In the genomic region with DNA sequence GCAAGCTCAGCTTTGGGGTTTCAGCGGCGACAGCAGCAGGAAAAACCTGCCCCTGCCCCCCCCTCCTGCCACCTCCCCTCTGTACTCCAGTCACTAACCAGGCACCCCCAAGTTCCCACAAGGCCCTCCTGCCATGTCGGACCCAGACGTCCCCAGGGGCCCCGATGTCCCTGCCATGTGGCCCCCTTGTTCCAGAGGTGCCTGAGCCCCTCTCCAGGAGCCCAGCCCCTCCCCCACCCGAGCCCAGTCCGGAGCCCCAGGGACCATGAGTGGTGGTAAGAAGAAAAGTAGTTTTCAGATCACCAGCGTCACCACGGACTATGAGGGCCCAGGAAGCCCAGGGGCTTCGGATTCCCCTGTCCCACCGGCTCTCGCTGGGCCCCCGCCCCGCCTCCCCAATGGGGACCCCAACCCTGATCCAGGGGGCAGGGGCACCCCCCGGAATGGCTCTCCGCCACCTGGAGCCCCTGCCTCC, we compare ENCODE assay signal across 8 mouse cellular contexts. TPM values are rescaled to one million over a fixed set of nuclear protein-coding genes. Genes with fewer than 3 reads are reported as not detected.
DNase-seq lines count a peak whose midpoint lies in the region; ATAC-seq and TF ChIP-seq lines count a peak whose summit lies in the region.

No protein-coding gene starts in this region.

- 0 out of 2 replicates have a peak, but pooled peaks cover 7% of the 10 kb centered on the region for H3K27me3 ChIP-seq in forebrain, embryonic 10.5 days (ENCODE audit: poor library complexity, severe bottlenecking)
- no peaks in the 10 kb centered on the region for H3K27me3 ChIP-seq in kidney, postnatal 0 days (ENCODE audit: insufficient read depth, low read length)
- no peaks in the 10 kb centered on the region for H3K27me3 ChIP-seq in midbrain, embryonic 13.5 days

- TF ChIP-seq CTCF in kidney, postnatal 0 days (IDR thresholded peaks at IDR 0.05; ENCODE audit: low read depth): no peak

- H3K36me3 ChIP-seq in forebrain, embryonic 10.5 days (replicated peaks): peaks cover 19% of the 10 kb centered on the region
- H3K36me3 ChIP-seq in kidney, postnatal 0 days (ENCODE audit: insufficient read depth, low read length): peaks cover 8% of the 10 kb centered on the region
- H3K36me3 ChIP-seq in midbrain, embryonic 13.5 days: peaks cover 13% of the 10 kb centered on the region

- peak overlapping the region; percentile 77 for H3K9ac ChIP-seq in kidney, postnatal 0 days (ENCODE audit: low read depth, low read length)
- peak overlapping the region; percentile 83 for H3K9ac ChIP-seq in midbrain, embryonic 13.5 days (replicated peaks)

- no peak for ATAC-seq in kidney, postnatal 0 days (replicated peaks; ENCODE audit: low FRiP score, low read depth)
- no peak for ATAC-seq in midbrain, embryonic 13.5 days
- ATAC-seq in megakaryocyte-erythroid progenitor cell, adult 5-6 weeks (replicated peaks; ENCODE audit: low FRiP score, low TSS enrichment, poor library complexity, severe bottlenecking): no peak

- peak overlapping the region; percentile 99 for H3K4me2 ChIP-seq in kidney, postnatal 0 days (ENCODE audit: low read length)
- H3K4me2 ChIP-seq in midbrain, embryonic 13.5 days (replicated peaks): peak overlapping the region; percentile 99

- H3K4me1 ChIP-seq in forebrain, embryonic 10.5 days: peaks cover 55% of the 10 kb centered on the region
- peaks cover 13% of the 10 kb centered on the region for H3K4me1 ChIP-seq in kidney, postnatal 0 days (replicated peaks; ENCODE audit: insufficient read depth, low read length)
- H3K4me1 ChIP-seq in midbrain, embryonic 13.5 days (replicated peaks): peaks cover 47% of the 10 kb centered on the region

- H3K9me3 ChIP-seq in forebrain, embryonic 10.5 days: no peaks in the 10 kb centered on the region
- no peaks in the 10 kb centered on the region for H3K9me3 ChIP-seq in kidney, postnatal 0 days (replicated peaks; ENCODE audit: low read length)
- no peaks in the 10 kb centered on the region for H3K9me3 ChIP-seq in midbrain, embryonic 13.5 days

- WGBS in forebrain, embryonic 10.5 days: 1% methylated on average over 16 of the region's 16 CpGs
- WGBS in kidney, postnatal 0 days: 1% methylated on average over 16 of the region's 16 CpGs
- under 1% methylated on average over 16 of the region's 16 CpGs for WGBS in midbrain, embryonic 13.5 days

- H3K4me3 ChIP-seq in forebrain, embryonic 10.5 days: peak overlapping the region; percentile 80
- peak overlapping the region; percentile 64 for H3K4me3 ChIP-seq in kidney, postnatal 0 days (replicated peaks; ENCODE audit: low read depth, low read length)
- peak overlapping the region; percentile 65 for H3K4me3 ChIP-seq in midbrain, embryonic 13.5 days (replicated peaks)

- DNase-seq in cerebellum, postnatal 10 days: peak; percentile 59 to 62
- no peak for DNase-seq in cerebellum, postnatal 14 days
- peak; percentile 42 for DNase-seq in 3T3-L1 (ENCODE audit: low read depth, low spot score)
- no peak for DNase-seq in forebrain, embryonic 10.5 days (ENCODE audit: extremely low spot score, low spot score)
- DNase-seq in kidney, postnatal 0 days (ENCODE audit: low spot score): no peak
- DNase-seq in right cerebral cortex, postnatal 10 days (ENCODE audit: low spot score in 2 of 2): no peak

- H3K27ac ChIP-seq in forebrain, embryonic 10.5 days: peak overlapping the region; percentile 94
- H3K27ac ChIP-seq in kidney, postnatal 0 days: peak overlapping the region; percentile 97
- peak overlapping the region; percentile 93 for H3K27ac ChIP-seq in midbrain, embryonic 13.5 days

RNA-seq across cellular contexts. Expression of a gene that starts 1.4 kb away (rescaled TPM):
- polyA plus RNA-seq in forebrain, embryonic 10.5 days (2016; fragmentation: Nextera tagmentation; extraction: Ambion mirVana): 71.0 and 72.0 TPM in 2 replicates
- 107 and 110 TPM in 2 replicates for polyA plus RNA-seq in kidney, postnatal 0 days (2015; fragmentation: Nextera tagmentation; extraction: Ambion mirVana)
- polyA plus RNA-seq in midbrain, embryonic 13.5 days (2015; fragmentation: Nextera tagmentation; extraction: Ambion mirVana): 44.2 and 54.0 TPM in 2 replicates
- 45.4 and 55.2 TPM in 2 replicates for total RNA-seq in megakaryocyte-erythroid progenitor cell, adult 5-6 weeks (2014; fragmentation: Nextera tagmentation)
- total RNA-seq in megakaryocyte-erythroid progenitor cell, adult 5-6 weeks (2017): 43.0 and 66.3 TPM in 2 replicates

RNA-seq across cellular contexts. Expression of a gene that starts 5.5 kb away (rescaled TPM):
- 2.9 and 5.1 TPM in 2 replicates for polyA plus RNA-seq in forebrain, embryonic 10.5 days (2016; fragmentation: Nextera tagmentation; extraction: Ambion mirVana)
- polyA plus RNA-seq in kidney, postnatal 0 days (2015; fragmentation: Nextera tagmentation; extraction: Ambion mirVana): 1.2 and 1.6 TPM in 2 replicates
- 39.9 and 42.3 TPM in 2 replicates for polyA plus RNA-seq in midbrain, embryonic 13.5 days (2015; fragmentation: Nextera tagmentation; extraction: Ambion mirVana)
- 0.57 TPM in 1 of 2 replicates, not detected in the other for total RNA-seq in megakaryocyte-erythroid progenitor cell, adult 5-6 weeks (2014; fragmentation: Nextera tagmentation)
- total RNA-seq in megakaryocyte-erythroid progenitor cell, adult 5-6 weeks (2017): not detected in 2 replicates

RNA-seq across cellular contexts. Expression of a gene that starts 31.8 kb away (rescaled TPM):
- polyA plus RNA-seq in forebrain, embryonic 10.5 days (2016; fragmentation: Nextera tagmentation; extraction: Ambion mirVana): 47.5 and 49.2 TPM in 2 replicates
- 28.8 and 32.4 TPM in 2 replicates for polyA plus RNA-seq in kidney, postnatal 0 days (2015; fragmentation: Nextera tagmentation; extraction: Ambion mirVana)
- polyA plus RNA-seq in midbrain, embryonic 13.5 days (2015; fragmentation: Nextera tagmentation; extraction: Ambion mirVana): 43.4 and 48.9 TPM in 2 replicates
- 40.6 and 60.7 TPM in 2 replicates for total RNA-seq in megakaryocyte-erythroid progenitor cell, adult 5-6 weeks (2014; fragmentation: Nextera tagmentation)
- total RNA-seq in megakaryocyte-erythroid progenitor cell, adult 5-6 weeks (2017): 30.0 and 60.2 TPM in 2 replicates

RNA-seq across cellular contexts. Expression of a gene that starts 40.6 kb away (rescaled TPM):
- 10.0 and 11.5 TPM in 2 replicates for polyA plus RNA-seq in forebrain, embryonic 10.5 days (2016; fragmentation: Nextera tagmentation; extraction: Ambion mirVana)
- 11.6 and 12.3 TPM in 2 replicates for polyA plus RNA-seq in kidney, postnatal 0 days (2015; fragmentation: Nextera tagmentation; extraction: Ambion mirVana)
- polyA plus RNA-seq in midbrain, embryonic 13.5 days (2015; fragmentation: Nextera tagmentation; extraction: Ambion mirVana): 10.6 and 11.0 TPM in 2 replicates
- total RNA-seq in megakaryocyte-erythroid progenitor cell, adult 5-6 weeks (2014; fragmentation: Nextera tagmentation): 59.2 and 84.0 TPM in 2 replicates
- total RNA-seq in megakaryocyte-erythroid progenitor cell, adult 5-6 weeks (2017): 22.0 and 26.7 TPM in 2 replicates

RNA-seq across cellular contexts. Expression of a gene that starts 40.7 kb away (rescaled TPM):
- polyA plus RNA-seq in forebrain, embryonic 10.5 days (2016; fragmentation: Nextera tagmentation; extraction: Ambion mirVana): 12.9 and 14.8 TPM in 2 replicates
- polyA plus RNA-seq in kidney, postnatal 0 days (2015; fragmentation: Nextera tagmentation; extraction: Ambion mirVana): 14.5 and 15.7 TPM in 2 replicates
- 10.9 and 12.0 TPM in 2 replicates for polyA plus RNA-seq in midbrain, embryonic 13.5 days (2015; fragmentation: Nextera tagmentation; extraction: Ambion mirVana)
- 4.2 and 5.5 TPM in 2 replicates for total RNA-seq in megakaryocyte-erythroid progenitor cell, adult 5-6 weeks (2014; fragmentation: Nextera tagmentation)
- total RNA-seq in megakaryocyte-erythroid progenitor cell, adult 5-6 weeks (2017): 7.8 and 18.7 TPM in 2 replicates

Comparison
In these comparisons a context has a peak if more than half of its experiments do, and no peak if none do; other contexts are left out.
1. DNase-seq: peak in cerebellum, postnatal 10 days (2 of 2) and 3T3-L1 (single experiment); none in cerebellum, postnatal 14 days (0 of 2), forebrain, embryonic 10.5 days (single experiment), kidney, postnatal 0 days (single experiment) and right cerebral cortex, postnatal 10 days (0 of 2).
2. Peak in every context shown above with its lines, with median percentiles within 50 percentile points of each other: H3K27ac ChIP-seq and H3K4me3 ChIP-seq.